Mouse (Mus musculus): Measurements from ENCODE around the gene Zfp711.

GRCm38 (mm10) chrX:112680605-112681004, 80.3 kb downstream of the Zfp711 start:
- TF ChIP-seq CTCF (IDR thresholded peaks at IDR 0.05; ENCODE audit: low read depth) = no peak
- TF ChIP-seq EP300 (optimal IDR thresholded peaks at IDR 0.05) = no peak

Data from stomach, postnatal 0 days (tissue).